18 mouse cellular contexts compared by ENCODE assay signal in the genomic region with DNA sequence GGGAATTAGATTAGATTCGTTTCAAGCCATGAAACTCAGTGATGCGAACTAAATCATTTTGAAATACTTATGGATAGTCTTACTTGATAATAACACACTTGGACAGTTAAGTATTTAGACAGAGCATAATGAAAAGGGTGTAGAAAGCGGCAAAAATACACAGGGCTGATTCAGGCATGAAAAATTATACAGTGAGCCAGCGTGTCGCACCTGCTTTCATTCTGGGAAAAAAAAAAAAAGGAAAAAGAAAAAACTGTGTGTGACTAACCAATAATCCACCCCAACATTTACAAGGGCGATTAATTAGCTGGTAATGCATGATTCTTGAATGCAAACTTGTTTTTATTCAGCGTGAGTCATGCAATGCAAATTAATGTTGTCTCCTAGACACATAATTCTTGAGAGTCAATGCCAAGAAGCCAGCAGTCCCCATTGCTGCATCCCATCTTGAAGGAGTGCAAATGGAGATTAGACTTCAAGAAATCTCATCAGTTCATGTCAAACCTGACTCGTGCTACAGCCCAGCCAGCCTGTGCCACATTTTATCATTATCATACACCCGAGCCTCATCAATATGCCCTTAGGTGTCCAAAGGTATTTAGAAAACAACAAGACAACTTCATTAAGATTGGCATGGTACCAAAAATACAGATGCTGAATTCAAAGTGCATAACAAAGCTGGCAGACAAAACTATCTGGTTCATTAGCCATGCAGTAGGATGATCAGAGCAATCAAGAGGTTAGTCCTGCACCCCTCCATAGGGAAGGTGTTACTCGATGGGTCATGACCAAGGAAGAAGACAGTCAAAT.
DNase-seq lines count a peak whose midpoint lies in the region; ATAC-seq and TF ChIP-seq lines count a peak whose summit lies in the region.
"Had no signal": no experiment of that assay in that cellular context is flagged by ENCODE, and none has a peak within 500 bp of the region (broad histone marks: within the 10 kb centered on the region; RNA-seq: fewer than 3 reads in every experiment).

No protein-coding gene starts in this region.

- H3K4me3 ChIP-seq in forebrain, postnatal 0 days (ENCODE audit: low read depth, low read length): no peak overlapping the region
- no peak overlapping the region for H3K4me3 ChIP-seq in midbrain, postnatal 0 days (ENCODE audit: low read depth, low read length)
- no peak overlapping the region for H3K4me3 ChIP-seq in lung, adult 2 months (replicated peaks; ENCODE audit: extremely low read depth, low read depth, low read length)
- H3K4me3 ChIP-seq: embryonic facial prominence, embryonic 13.5 days; heart, embryonic 13.5 days had no signal

- WGBS in forebrain, postnatal 0 days: 25% methylated on average over 10 of the region's 10 CpGs
- WGBS in midbrain, postnatal 0 days: 49% methylated on average over 10 of the region's 10 CpGs
- 83% methylated on average over 10 of the region's 10 CpGs for WGBS in lung, adult 2 months

- TF ChIP-seq CTCF in forebrain, postnatal 0 days (IDR thresholded peaks at IDR 0.05; ENCODE audit: low read depth): no peak
- no peak for TF ChIP-seq CTCF in midbrain, postnatal 0 days (IDR thresholded peaks at IDR 0.05)
- TF ChIP-seq CTCF in lung, adult 2 months (IDR thresholded peaks at IDR 0.05; ENCODE audit: insufficient read depth, low read length): no peak

- H3K27me3 ChIP-seq in forebrain, postnatal 0 days (ENCODE audit: insufficient read depth, low read length): no peaks in the 10 kb centered on the region
- no peaks in the 10 kb centered on the region for H3K27me3 ChIP-seq in midbrain, postnatal 0 days (ENCODE audit: insufficient read depth, low read length)
- H3K27me3 ChIP-seq: embryonic facial prominence, embryonic 13.5 days; heart, embryonic 13.5 days had no signal

- no peak for TF ChIP-seq POLR2A in lung, adult 2 months (IDR thresholded peaks at IDR 0.05; ENCODE audit: borderline replicate concordance, extremely low read depth, low read depth, low read length)

- H3K4me2 ChIP-seq in forebrain, postnatal 0 days (ENCODE audit: low read depth): no peak overlapping the region
- H3K4me2 ChIP-seq in midbrain, postnatal 0 days (ENCODE audit: low read depth, low read length, poor library complexity, severe bottlenecking): no peak overlapping the region
- H3K4me2 ChIP-seq: embryonic facial prominence, embryonic 13.5 days; heart, embryonic 13.5 days had no signal

- peak; percentile 28 to 32 for DNase-seq in cerebellum, postnatal 10 days
- no peak for DNase-seq in cerebellum, adult 9-11 months
- DNase-seq in left cerebral cortex, postnatal 4 days: peak; percentile 47
- no peak for DNase-seq in left cerebral cortex, postnatal 10 days (ENCODE audit: extremely low spot score in 1 of 2, low spot score in 2 of 2)
- DNase-seq in forebrain, postnatal 0 days: peak; percentile 50
- DNase-seq in midbrain, postnatal 0 days (ENCODE audit: low spot score): peak; percentile 69
- DNase-seq in lung, adult 2 months: no peak
- DNase-seq in left cerebral cortex, adult 8-10 months (ENCODE audit: low spot score in 2 of 2): no peak
- DNase-seq: adrenal gland, postnatal 14 days; cerebellum, postnatal 36 days; heart, postnatal 4 days; kidney, adult 9 months; liver; lung, adult 18-20 months; right cerebral cortex, postnatal 4 days had no signal

- no peaks in the 10 kb centered on the region for H3K4me1 ChIP-seq in forebrain, postnatal 0 days (ENCODE audit: insufficient read depth)
- H3K4me1 ChIP-seq in midbrain, postnatal 0 days (ENCODE audit: insufficient read depth, low read length): 0 out of 2 replicates have a peak, but pooled peaks cover 3% of the 10 kb centered on the region
- no peaks in the 10 kb centered on the region for H3K4me1 ChIP-seq in lung, adult 2 months (ENCODE audit: control insufficient read depth, insufficient read depth, low read length)
- H3K4me1 ChIP-seq: embryonic facial prominence, embryonic 13.5 days; heart, embryonic 13.5 days had no signal

- peak; percentile 75 for ATAC-seq in forebrain, postnatal 0 days
- ATAC-seq in midbrain, postnatal 0 days (ENCODE audit: low FRiP score): no peak; the same call in 1 of the 2 replicates

- intact Hi-C loops in left cerebral cortex, postnatal 4 days (cut with DNase I): no loop called here
- intact Hi-C loops in left cerebral cortex, postnatal 10 days (cut with DNase I): no loop called here

- H3K36me3 ChIP-seq in forebrain, postnatal 0 days (ENCODE audit: insufficient read depth): no peaks in the 10 kb centered on the region
- no peaks in the 10 kb centered on the region for H3K36me3 ChIP-seq in midbrain, postnatal 0 days (ENCODE audit: insufficient read depth, low read length)
- H3K36me3 ChIP-seq: embryonic facial prominence, embryonic 13.5 days; heart, embryonic 13.5 days had no signal

- no peaks in the 10 kb centered on the region for H3K9me3 ChIP-seq in forebrain, postnatal 0 days (ENCODE audit: low read length)
- H3K9me3 ChIP-seq in midbrain, postnatal 0 days (ENCODE audit: low read length): no peaks in the 10 kb centered on the region
- H3K9me3 ChIP-seq: embryonic facial prominence, embryonic 13.5 days; heart, embryonic 13.5 days had no signal

- no peak overlapping the region; the same call in 1 of the 2 replicates for H3K27ac ChIP-seq in forebrain, postnatal 0 days (ENCODE audit: low read depth, low read length)
- H3K27ac ChIP-seq in midbrain, postnatal 0 days (ENCODE audit: low read depth, low read length): no peak overlapping the region
- H3K27ac ChIP-seq: embryonic facial prominence, embryonic 13.5 days; heart, embryonic 13.5 days; macrophage had no signal

- H3K9ac ChIP-seq in forebrain, postnatal 0 days: no peak overlapping the region
- H3K9ac ChIP-seq in midbrain, postnatal 0 days (replicated peaks; ENCODE audit: low read length, poor library complexity, severe bottlenecking): no peak overlapping the region
- H3K9ac ChIP-seq: embryonic facial prominence, embryonic 13.5 days; heart, embryonic 13.5 days had no signal

Comparison
In these comparisons a context has a peak if more than half of its experiments do, and no peak if none do; other contexts are left out.
1. DNase-seq: peak in cerebellum, postnatal 10 days (2 of 2), left cerebral cortex, postnatal 4 days (single experiment), forebrain, postnatal 0 days (single experiment) and midbrain, postnatal 0 days (single experiment); none in cerebellum, adult 9-11 months (single experiment), left cerebral cortex, postnatal 10 days (0 of 2), lung, adult 2 months (single experiment) and left cerebral cortex, adult 8-10 months (0 of 2).